Mouse (Mus musculus) hindbrain, postnatal 0 days (tissue): ENCODE results near the gene Fbxw8. TPM values are rescaled to one million over a fixed set of nuclear protein-coding genes. Genes with fewer than 3 reads are reported as not detected.

Experiments
- ATAC-seq: fragments of 200-750 bp; cut with Nextera tagmentation; 2 replicates; pipeline ENCODE4 v1.8.0; 2017; ENCODE audit warnings: mild to moderate bottlenecking, moderate TSS enrichment, moderate library complexity
- DNase-seq: peaks from one replicate; pipeline ENCODE4 v3.0.0-alpha.2; 2015; ENCODE audit warnings: low spot score
- H3K27ac ChIP-seq: fragments of 300-500 bp; sonication (generic); 2 replicates; pipeline ENCODE4 v1.5.1; 2014; ENCODE audit warnings: mild to moderate bottlenecking
- H3K27me3 ChIP-seq: fragments of 300-500 bp; sonication (generic); 2 replicates; pipeline ENCODE4 v1.6.1; 2014; ENCODE audit warnings: low read length, mixed read lengths; ENCODE audit not compliant: insufficient read depth
- H3K36me3 ChIP-seq: fragments of 300-500 bp; sonication (generic); 2 replicates; pipeline ENCODE4 v1.6.1; 2014; ENCODE audit warnings: low read length, mixed read lengths; ENCODE audit not compliant: insufficient read depth
- H3K4me1 ChIP-seq: fragments of 300-500 bp; sonication (generic); 2 replicates; pipeline ENCODE4 v1.6.1; 2014; ENCODE audit warnings: antibody characterized with exemption, low read length, mixed read lengths; ENCODE audit not compliant: insufficient read depth
- H3K4me2 ChIP-seq: fragments of 300-500 bp; sonication (generic); 2 replicates; pipeline ENCODE4 v1.6.1; 2014; ENCODE audit warnings: low read depth, mild to moderate bottlenecking, low read length, moderate library complexity, mixed read lengths
- H3K4me3 ChIP-seq: fragments of 300-500 bp; sonication (generic); 2 replicates; pipeline ENCODE4 v1.5.1; 2014; ENCODE audit warnings: low read length
- H3K9ac ChIP-seq: fragments of 300-500 bp; sonication (generic); replicated peaks from 2 replicates; pipeline ENCODE4 v1.6.1; 2014; ENCODE audit warnings: mild to moderate bottlenecking, low read length, moderate library complexity, mixed read lengths
- H3K9me3 ChIP-seq: fragments of 300-500 bp; sonication (generic); 2 replicates; pipeline ENCODE4 v1.6.1; 2016; ENCODE audit warnings: low read length, mixed read lengths
- CTCF ChIP-seq: IDR thresholded peaks from 2 replicates; pipeline ENCODE4 v1.5.1; 2016; ENCODE audit warnings: antibody characterized with exemption, control low read depth, low read depth
- WGBS: fragments of 180-500 bp; shearing (Covaris S2); extraction: QIAGEN DNeasy Blood & Tissue Kit; methylation state at CpG from one replicate; pipeline ENCODE4 v1.1.7; 2014; 5-methylcytosine and 5-hydroxymethylcytosine counted together
- polyA plus RNA-seq: library from polyadenylated mRNA; unstranded; fragments of >200 nt; fragmentation: Nextera tagmentation; extraction: Ambion mirVana; gene quantifications from 2 replicates; pipeline ENCODE4 v1.2.1, GENCODE M21; 2015
- total RNA-seq: library from RNA; depleted of rRNA; stranded (reverse); fragments of >200 nt; gene quantifications from 2 replicates; pipeline ENCODE4 v1.2.3, GENCODE M21; 2014

Gene Fbxw8
- total and polyA plus RNA-seq, 2 experiments from 2014 or later: 18.0 to 57.5 TPM

- Histone ChIP-seq H3K36me3 (no peaks in the 10 kb centered on the region), H3K4me2 (no peak overlapping the region), H3K27ac (no peak overlapping the region; the same call in 1 of the 2 replicates), H3K9ac (no peak overlapping the region), H3K9me3 (peaks cover 2% of the 10 kb centered on the region; the same call in 1 of the 2 replicates), H3K4me3 (no peak overlapping the region), H3K27me3 (no peaks in the 10 kb centered on the region), H3K4me1 (peaks cover 16% of the 10 kb centered on the region; the same call in 1 of the 2 replicates)
- DNase-seq (no peak), ATAC-seq (no peak; the same call in 1 of the 2 replicates)
- 41% methylated on average over 25 of the region's 25 CpGs for WGBS
- no peak for TF ChIP-seq CTCF
Measured at GRCm38 (mm10) chr5:118036888-118037797, 118.1 kb downstream of the Fbxw8 start.

- Histone ChIP-seq H3K9ac (no peak overlapping the region), H3K27ac (no peak overlapping the region), H3K4me3 (no peak overlapping the region), H3K4me2 (no peak overlapping the region), H3K27me3 (no peaks in the 10 kb centered on the region), H3K4me1 (peaks cover 16% of the 10 kb centered on the region; the same call in 1 of the 2 replicates), H3K36me3 (no peaks in the 10 kb centered on the region), H3K9me3 (no peaks in the 10 kb centered on the region; the same call in 1 of the 2 replicates)
- DNase-seq (no peak), ATAC-seq (no peak)
- 59% methylated on average over 3 of the region's 3 CpGs for WGBS
- no peak for TF ChIP-seq CTCF
Measured at GRCm38 (mm10) chr5:118035786-118036185, 119.5 kb downstream of the Fbxw8 start.

- peaks cover 16% of the 10 kb centered on the region; the same call in 1 of the 2 replicates for H3K4me1 ChIP-seq
- no peaks in the 10 kb centered on the region; the same call in 1 of the 2 replicates for H3K9me3 ChIP-seq
- H3K27me3 ChIP-seq: peaks cover 9% of the 10 kb centered on the region; the same call in 1 of the 2 replicates
- no peak overlapping the region for H3K4me3 ChIP-seq
- DNase-seq: no peak
- H3K9ac ChIP-seq: no peak overlapping the region
- no peak for ATAC-seq
- H3K4me2 ChIP-seq: no peak overlapping the region
- no peak for TF ChIP-seq CTCF
- no peaks in the 10 kb centered on the region for H3K36me3 ChIP-seq
- WGBS: 87% methylated on average over 1 of the region's 1 CpGs
- no peak overlapping the region for H3K27ac ChIP-seq
Measured at GRCm38 (mm10) chr5:118034632-118035031, 120.6 kb downstream of the Fbxw8 start.

- WGBS: 70% methylated on average over 6 of the region's 6 CpGs
- TF ChIP-seq CTCF: no peak
- H3K27ac ChIP-seq: no peak overlapping the region
- no peak for DNase-seq
- H3K9ac ChIP-seq: no peak overlapping the region
- H3K4me2 ChIP-seq: no peak overlapping the region
- no peak for ATAC-seq
- H3K4me3 ChIP-seq: no peak overlapping the region
- H3K9me3 ChIP-seq: no peaks in the 10 kb centered on the region; the same call in 1 of the 2 replicates
- peaks cover 9% of the 10 kb centered on the region; the same call in 1 of the 2 replicates for H3K4me1 ChIP-seq
- peaks cover 17% of the 10 kb centered on the region for H3K27me3 ChIP-seq
- no peaks in the 10 kb centered on the region for H3K36me3 ChIP-seq
Measured at GRCm38 (mm10) chr5:118033740-118034139, 121.5 kb downstream of the Fbxw8 start.

GRCm38 (mm10) chr5:118033328-118033727 is 121.9 kb downstream of the Fbxw8 start:
- TF ChIP-seq CTCF: no peak
- Histone ChIP-seq H3K4me3 (no peak overlapping the region), H3K4me2 (no peak overlapping the region), H3K36me3 (no peaks in the 10 kb centered on the region), H3K9ac (no peak overlapping the region), H3K4me1 (peaks cover 9% of the 10 kb centered on the region; the same call in 1 of the 2 replicates), H3K27ac (no peak overlapping the region), H3K9me3 (no peaks in the 10 kb centered on the region; the same call in 1 of the 2 replicates), H3K27me3 (peaks cover 21% of the 10 kb centered on the region)
- WGBS: 40% methylated on average over 4 of the region's 4 CpGs
- ATAC-seq (no peak), DNase-seq (no peak)

GRCm38 (mm10) chr5:118031508-118031907 is 123.8 kb downstream of the Fbxw8 start:
- ATAC-seq (0 out of 2 replicates have a peak, but pooled peaks have one; percentile 54), DNase-seq (peak; percentile 39)
- H3K4me2 ChIP-seq: no peak overlapping the region
- no peaks in the 10 kb centered on the region for H3K36me3 ChIP-seq
- peaks cover 34% of the 10 kb centered on the region for H3K27me3 ChIP-seq
- H3K4me1 ChIP-seq: peaks cover 8% of the 10 kb centered on the region
- H3K9ac ChIP-seq: no peak overlapping the region
- no peak overlapping the region for H3K27ac ChIP-seq
- H3K9me3 ChIP-seq: no peaks in the 10 kb centered on the region; the same call in 1 of the 2 replicates
- H3K4me3 ChIP-seq: no peak overlapping the region
- 28% methylated on average over 4 of the region's 4 CpGs for WGBS
- no peak for TF ChIP-seq CTCF
